Mouse (Mus musculus) hematopoietic multipotent progenitor cell, adult 10-12 weeks (in vitro differentiated cells): Measurements from ENCODE around the gene Gpr132. TPM values are rescaled to one million over a fixed set of nuclear protein-coding genes. Genes with fewer than 3 reads are reported as not detected.

Experiments
- polyA plus RNA-seq: library from polyadenylated mRNA; stranded (reverse); fragments of >175 nt; gene quantifications from 2 replicates; pipeline ENCODE4 v1.2.3, GENCODE M21; 2012; ENCODE audit warnings: low replicate concordance

Gene Gpr132
- polyA plus RNA-seq: 16.5 and 17.0 TPM in 2 replicates

DNA sequence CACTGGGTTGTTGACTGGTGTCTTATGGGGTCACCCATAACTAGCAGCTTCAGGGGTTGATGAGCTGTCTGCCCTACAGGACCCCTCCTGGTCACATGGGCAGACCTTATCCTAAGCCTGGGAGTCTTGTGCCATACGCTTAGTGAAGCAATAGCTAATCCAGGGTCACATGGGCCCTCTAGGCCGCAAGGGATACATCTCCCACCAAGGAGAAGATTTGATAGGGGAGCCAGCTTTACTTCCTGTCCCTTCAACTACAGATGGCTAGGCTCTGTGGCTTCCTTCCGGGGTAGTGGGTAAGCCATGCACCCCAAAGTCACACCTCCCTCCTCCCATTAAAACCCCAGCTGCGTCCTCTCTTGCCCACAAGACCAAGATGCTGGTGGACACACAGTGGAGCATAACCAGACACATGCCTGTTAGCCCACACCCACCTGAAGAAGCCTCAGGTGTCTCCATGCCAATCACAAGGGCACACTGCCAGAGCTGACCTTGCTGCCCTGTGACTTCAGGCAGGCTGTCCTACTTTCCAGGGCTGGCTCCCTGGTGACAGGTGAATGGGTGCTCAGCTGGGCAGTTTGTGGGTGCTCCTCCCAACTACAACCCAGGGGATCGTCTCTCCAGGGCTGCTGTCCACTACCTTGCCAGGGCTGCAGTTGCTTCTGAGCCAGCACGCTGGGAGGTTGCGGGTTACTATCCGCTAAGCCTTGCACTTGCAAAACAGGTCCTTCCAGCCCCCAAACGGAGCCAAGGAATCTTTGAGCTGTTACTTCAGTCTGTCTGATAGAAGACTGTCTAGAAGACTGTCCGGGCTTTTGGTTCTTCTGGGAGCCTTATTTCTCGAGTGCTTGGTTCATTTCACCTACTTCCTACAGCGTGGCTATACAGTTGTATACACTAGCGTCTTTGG lies at the start of gene Gpr132:
Gene Gpr132, minus strand, starts transcription at position 51 of the 910 bp plus-strand sequence.

DNA sequence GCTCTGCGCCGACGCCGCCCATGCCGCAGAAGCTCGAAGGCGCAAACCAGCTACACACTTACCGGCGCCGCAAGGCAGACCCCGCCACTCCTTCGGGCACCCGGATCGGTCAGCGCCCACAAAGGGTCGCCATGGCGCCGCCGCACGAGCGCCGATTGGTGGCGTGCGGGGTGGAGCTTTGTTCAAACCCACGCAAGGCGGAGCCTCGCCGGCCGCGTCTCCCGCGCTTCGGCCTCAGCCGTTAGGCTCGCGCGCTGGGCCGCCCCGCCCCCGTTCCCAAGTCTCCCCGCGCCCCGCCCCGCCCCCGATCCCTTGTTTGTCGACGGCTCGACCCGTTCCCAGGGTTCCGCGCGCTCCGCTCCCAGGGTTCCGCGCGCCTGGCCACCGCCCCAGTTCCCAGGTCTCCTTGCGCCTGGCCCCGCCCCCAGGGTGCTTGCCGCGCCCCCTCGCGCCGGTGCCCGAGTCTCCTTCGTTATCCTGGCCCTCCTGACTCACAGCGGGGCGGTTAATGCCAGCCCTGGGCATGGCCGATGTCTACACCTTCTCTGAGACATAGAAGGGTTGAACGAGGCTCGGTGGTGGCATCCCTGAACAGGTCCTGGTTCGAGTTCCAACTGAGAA lies 38.7 kb downstream of the Gpr132 start, which contains the start of gene Cdca4:
Gene Cdca4, minus strand, starts transcription at position 180 of the 621 bp plus-strand sequence.

DNA sequence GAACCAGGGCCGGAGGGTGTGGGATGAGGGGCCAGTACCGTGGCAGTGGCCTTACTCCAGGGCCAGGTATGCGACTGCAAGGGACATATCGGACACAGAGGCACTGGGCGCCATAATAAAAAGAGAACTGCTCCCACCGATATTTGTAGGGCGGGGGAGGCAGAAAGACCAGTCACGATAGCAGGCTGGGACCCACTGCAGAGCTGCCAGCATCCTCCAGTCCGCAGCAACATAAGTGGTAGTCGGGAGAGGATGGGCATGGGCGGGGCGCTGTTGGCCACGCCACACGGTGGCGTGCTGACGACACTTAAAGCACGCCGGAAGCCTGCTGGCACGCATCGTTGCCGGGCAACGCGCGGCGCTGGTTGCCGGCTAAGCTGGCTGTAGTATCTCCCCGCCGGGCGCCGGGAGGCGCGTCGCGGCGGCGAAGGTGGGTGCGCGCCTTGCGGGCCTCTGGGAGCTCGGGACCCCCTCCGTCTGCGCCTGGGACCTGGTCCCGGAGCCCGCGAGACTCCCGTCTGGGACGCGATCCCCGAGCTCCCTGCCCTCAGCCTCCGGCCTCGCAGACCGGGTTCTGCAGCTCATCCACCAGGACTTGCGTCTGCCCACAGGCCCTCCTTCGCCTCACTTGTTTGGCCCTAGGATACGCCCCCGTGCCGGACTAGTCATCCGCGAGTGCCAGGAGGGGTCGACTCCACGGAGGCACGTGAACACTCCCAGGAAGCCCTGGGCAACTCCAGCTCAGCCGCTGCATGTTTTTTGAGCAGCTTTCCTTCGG lies 59.3 kb downstream of the Gpr132 start, which contains the start of gene Clba1:
Gene Clba1, plus strand, starts transcription at position 351 of the 778 bp plus-strand sequence.

DNA sequence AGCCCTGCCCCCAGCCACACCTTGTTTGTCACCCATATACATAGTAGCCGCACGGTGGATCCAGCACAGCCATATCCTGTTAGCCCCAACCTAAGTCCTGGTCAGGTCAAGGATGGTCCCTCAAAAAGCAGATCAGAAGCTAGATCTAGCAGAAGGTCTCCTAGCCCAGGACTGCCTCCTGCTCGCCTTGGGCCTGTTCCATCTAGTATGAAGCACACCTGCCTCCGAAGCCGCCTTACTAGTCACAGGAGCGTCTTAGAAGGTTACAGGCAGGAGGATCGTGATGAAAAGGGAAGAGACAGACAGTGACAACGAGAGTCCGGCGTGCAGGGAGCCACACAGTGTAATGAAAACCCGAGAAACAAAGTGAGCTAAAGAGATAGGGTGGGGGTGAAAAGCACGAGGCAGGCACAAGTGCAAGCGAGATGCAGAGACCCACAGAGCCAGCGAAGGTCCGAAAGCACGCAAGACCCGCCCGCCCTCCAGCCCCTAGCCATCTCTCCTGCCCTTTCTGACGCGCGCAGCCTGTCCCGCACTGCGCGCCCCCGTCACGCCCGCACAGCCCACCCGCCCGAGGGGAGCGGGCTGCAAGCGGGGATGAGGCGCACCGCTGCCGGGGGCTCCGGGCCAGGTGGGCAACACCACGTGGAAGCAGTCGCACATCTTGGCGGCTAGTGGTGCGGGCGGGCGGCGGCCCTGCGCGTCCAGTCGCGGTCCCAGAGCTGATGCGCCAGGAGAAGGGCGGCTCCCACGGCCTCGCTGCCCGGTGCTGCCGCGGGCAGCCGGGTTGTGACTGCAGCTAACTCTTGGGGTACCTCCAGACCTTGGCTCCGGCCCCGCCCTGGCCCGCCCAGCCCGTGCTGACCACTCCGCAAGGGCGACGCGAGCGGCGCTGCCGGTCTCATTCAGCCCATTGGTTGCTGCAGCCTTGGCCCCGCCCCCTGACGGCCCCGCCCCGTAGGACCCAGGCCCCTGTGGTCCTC lies 65.9 kb downstream of the Gpr132 start, which contains the start of gene Ahnak2:
Gene Ahnak2, minus strand, starts transcription at position 794 of the 983 bp plus-strand sequence.

Other genes starting within 250 kb of the Gpr132 start
- 34.8 and 57.0 TPM in 2 replicates for gene Adssl1, start 248.2 kb downstream of the Gpr132 start, polyA plus RNA-seq
- gene Siva1, start 223.5 kb downstream of the Gpr132 start, polyA plus RNA-seq: 14.1 and 24.9 TPM in 2 replicates
- 241 and 387 TPM in 2 replicates for gene Akt1, start 193.3 kb downstream of the Gpr132 start, polyA plus RNA-seq
- 21.1 and 47.2 TPM in 2 replicates for gene Zbtb42, start 189.4 kb downstream of the Gpr132 start, polyA plus RNA-seq
- gene Cep170b, start 147.8 kb downstream of the Gpr132 start, polyA plus RNA-seq: 9.9 and 19.5 TPM in 2 replicates
- 197 and 291 TPM in 2 replicates for gene Pld4, start 107.6 kb downstream of the Gpr132 start, polyA plus RNA-seq
- 0.31 and 3.6 TPM in 2 replicates for gene Ahnak2, start 65.6 kb downstream of the Gpr132 start, polyA plus RNA-seq
- gene Clba1, start 59.3 kb downstream of the Gpr132 start, polyA plus RNA-seq: 0.73 and 1.4 TPM in 2 replicates
- 13.8 and 23.1 TPM in 2 replicates for gene Cdca4, start 38.8 kb downstream of the Gpr132 start, polyA plus RNA-seq
- gene Jag2, start 61.5 kb upstream of the Gpr132 start, polyA plus RNA-seq: 2.4 and 3.7 TPM in 2 replicates
- gene Nudt14, start 73.9 kb upstream of the Gpr132 start, polyA plus RNA-seq: 21.4 and 24.4 TPM in 2 replicates
- gene Btbd6, start 108.3 kb upstream of the Gpr132 start, polyA plus RNA-seq: 52.2 and 191 TPM in 2 replicates
- gene Brf1, start 132.5 kb upstream of the Gpr132 start, polyA plus RNA-seq: 41.4 and 66.3 TPM in 2 replicates
- 25.9 and 44.3 TPM in 2 replicates for gene Pacs2, start 146.3 kb upstream of the Gpr132 start, polyA plus RNA-seq
- 0.31 and 0.79 TPM in 2 replicates for gene Tex22, start 206.3 kb upstream of the Gpr132 start, polyA plus RNA-seq
- gene Mta1, start 230.1 kb upstream of the Gpr132 start, polyA plus RNA-seq: 115 and 142 TPM in 2 replicates